Mouse (Mus musculus) liver, embryonic 14.5 days (tissue): ENCODE results near the gene Cdc37.

ENCODE experiments used
- CTCF ChIP-seq: IDR thresholded peaks from 2 replicates; pipeline ENCODE4 v1.5.1; 2016; ENCODE audit warnings: antibody characterized with exemption, low read depth, control low read depth
- EP300 ChIP-seq: IDR thresholded peaks from 2 replicates; pipeline ENCODE4 v1.6.1; 2016; ENCODE audit warnings: antibody characterized with exemption, low read depth

DNA sequence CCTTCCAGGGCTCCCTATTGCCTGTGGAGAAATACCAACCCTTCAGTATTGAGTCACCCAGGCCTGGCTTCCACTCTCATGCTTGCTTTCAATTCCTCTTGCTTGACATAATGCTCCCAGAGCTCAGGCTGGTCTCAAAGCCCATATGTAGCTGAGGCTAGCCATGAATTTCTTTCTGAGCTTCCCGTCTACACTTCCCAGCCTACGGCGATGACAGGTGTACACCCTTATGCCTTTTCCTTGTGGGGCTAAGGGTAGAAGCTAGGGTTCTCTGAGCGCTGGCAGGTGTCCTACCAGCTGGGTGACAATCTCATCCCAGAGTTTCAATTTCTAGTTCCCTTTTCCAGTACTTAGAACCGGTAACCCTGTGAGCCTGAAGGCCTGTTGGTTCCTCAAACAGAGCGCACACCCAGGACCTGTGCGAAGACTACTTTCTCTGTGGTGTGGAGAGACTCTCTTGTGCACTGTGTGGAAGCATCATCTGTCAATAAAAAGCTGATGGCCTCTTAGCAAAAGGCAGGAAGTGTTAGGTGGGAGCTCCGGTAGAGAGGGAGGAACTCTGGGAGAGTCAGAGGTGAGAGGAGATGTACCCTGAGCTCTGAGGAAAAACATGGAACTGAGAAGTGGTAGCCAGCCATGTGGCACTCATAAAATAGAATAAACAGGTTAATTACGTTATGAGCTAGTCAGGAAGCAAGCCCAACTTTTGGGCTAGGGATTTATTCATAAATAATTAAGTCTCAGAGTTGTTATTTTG is 24.1 kb downstream of the Cdc37 start:
- TF ChIP-seq EP300 = no peak
- TF ChIP-seq CTCF = no peak
